Mouse (Mus musculus) lung, adult 18-20 months (tissue): Measurements from ENCODE around the gene Crhr2.

Source experiments
- DNase-seq, 2 experiments: peaks; one replicate each; pipeline ENCODE4 v3.0.0; 2022; ENCODE audit warnings: mixed read lengths in 2 of 2

The Crhr2 gene

DNA sequence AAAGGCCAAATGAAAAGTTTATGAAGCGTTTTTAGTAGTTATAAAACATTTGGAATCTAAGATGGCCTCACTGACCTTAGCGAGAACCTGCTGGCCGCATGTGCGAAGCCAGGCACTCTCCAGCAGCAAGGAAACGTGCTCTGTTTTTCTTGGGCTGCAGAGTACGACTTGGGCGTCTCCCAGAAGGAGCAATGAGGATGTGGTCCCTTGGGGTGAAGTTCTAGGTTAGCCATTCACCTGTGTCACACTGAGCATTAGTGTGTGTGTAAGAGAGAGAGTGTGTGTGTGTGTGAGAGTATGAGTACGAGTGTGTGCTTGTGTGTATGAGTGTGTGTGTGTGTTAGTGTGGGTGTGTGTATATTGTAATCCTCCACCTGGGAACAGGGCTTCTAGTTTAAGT lies 89.6 kb downstream of the Crhr2 start:
- DNase-seq = no peak
